Mouse (Mus musculus) forebrain, embryonic 12.5 days (tissue): ENCODE results near the gene Csdc2. TPM values are rescaled to one million over a fixed set of nuclear protein-coding genes. Genes with fewer than 3 reads are reported as not detected.
A peak's percentile ranks its signal among the peaks of the same experiment; 100 is the strongest.
"Not testable (repeated sequence)": the region's sequence is repeated elsewhere in the genome, so short reads cannot be mapped to it uniquely, and the experiment has no call there.

ENCODE experiments used
- ATAC-seq: fragments of 200-750 bp; cut with Nextera tagmentation; 2 replicates; pipeline ENCODE4 v1.8.0; 2017; ENCODE audit warnings: moderate TSS enrichment; ENCODE audit not compliant: low FRiP score
- H3K27ac ChIP-seq: fragments of 300-500 bp; sonication (generic); 2 replicates; pipeline ENCODE4 v1.5.1; 2016; ENCODE audit warnings: mild to moderate bottlenecking
- H3K27me3 ChIP-seq: fragments of 300-500 bp; sonication (generic); 2 replicates; pipeline ENCODE4 v1.6.1; 2016; ENCODE audit warnings: mild to moderate bottlenecking
- H3K36me3 ChIP-seq: fragments of 300-500 bp; sonication (generic); replicated peaks from 2 replicates; pipeline ENCODE4 v1.6.1; 2016; ENCODE audit warnings: mild to moderate bottlenecking
- H3K4me1 ChIP-seq: fragments of 300-500 bp; sonication (generic); 2 replicates; pipeline ENCODE4 v1.6.1; 2016
- H3K4me2 ChIP-seq: fragments of 300-500 bp; sonication (generic); 2 replicates; pipeline ENCODE4 v1.6.1; 2016; ENCODE audit warnings: mild to moderate bottlenecking, moderate library complexity
- H3K4me3 ChIP-seq: fragments of 300-500 bp; sonication (generic); replicated peaks from 2 replicates; pipeline ENCODE4 v1.5.1; 2016; ENCODE audit warnings: mild to moderate bottlenecking
- H3K9ac ChIP-seq: fragments of 300-500 bp; sonication (generic); 2 replicates; pipeline ENCODE4 v1.6.1; 2016; ENCODE audit warnings: mild to moderate bottlenecking
- H3K9me3 ChIP-seq: fragments of 300-500 bp; sonication (generic); 2 replicates; pipeline ENCODE4 v1.6.1; 2016
- WGBS: fragments of 180-500 bp; shearing (Covaris S2); methylation state at CpG from one replicate; pipeline ENCODE4 v1.1.7; 2016; 5-methylcytosine and 5-hydroxymethylcytosine counted together
- polyA plus RNA-seq: library from polyadenylated mRNA; unstranded; fragments of >200 nt; fragmentation: Nextera tagmentation; extraction: Ambion mirVana; gene quantifications from 2 replicates; pipeline ENCODE4 v1.2.1, GENCODE M21; 2016

Csdc2 gene
- 35.8 and 39.9 TPM in 2 replicates for polyA plus RNA-seq

- Histone ChIP-seq H3K9ac (peak within 1 kb of the TSS; percentile 66), H3K9me3 (no peaks in the 10 kb centered on the region), H3K4me3 (peak within 1 kb of the TSS; percentile 51), H3K4me1 (peaks cover 37% of the 10 kb centered on the region), H3K4me2 (peak within 1 kb of the TSS; percentile 72), H3K27ac (peak within 1 kb of the TSS; percentile 65), H3K36me3 (no peaks in the 10 kb centered on the region), H3K27me3 (peaks cover 12% of the 10 kb centered on the region)
- WGBS: under 1% methylated on average over 12 of the region's 12 CpGs
- peak; percentile 59 for ATAC-seq
These were observed at the start of gene Csdc2 for GRCm38 (mm10) chr15:81936679-81937078. Gene Csdc2, plus strand, starts transcription at chr15:81936759.

- H3K4me3 ChIP-seq: no peak overlapping the region
- ATAC-seq: no peak
- H3K27ac ChIP-seq: no peak overlapping the region
- no peaks in the 10 kb centered on the region for H3K27me3 ChIP-seq
- H3K9me3 ChIP-seq: no peaks in the 10 kb centered on the region
- peaks cover 45% of the 10 kb centered on the region for H3K36me3 ChIP-seq
- H3K9ac ChIP-seq: no peak overlapping the region
- no peak overlapping the region for H3K4me2 ChIP-seq
- no peaks in the 10 kb centered on the region for H3K4me1 ChIP-seq
- 90% methylated on average over 6 of the region's 6 CpGs for WGBS
These were observed 49.6 kb upstream of the Csdc2 start for GRCm38 (mm10) chr15:81886795-81887550.

- H3K27ac ChIP-seq: no peak overlapping the region
- no peak for ATAC-seq
- H3K9ac ChIP-seq: no peak overlapping the region
- no peak overlapping the region for H3K4me3 ChIP-seq
- H3K27me3 ChIP-seq: no peaks in the 10 kb centered on the region
- peaks cover 59% of the 10 kb centered on the region for H3K36me3 ChIP-seq
- no peak overlapping the region for H3K4me2 ChIP-seq
- WGBS: 94% methylated on average over 7 of the region's 7 CpGs
- H3K4me1 ChIP-seq: no peaks in the 10 kb centered on the region
- H3K9me3 ChIP-seq: no peaks in the 10 kb centered on the region
These were observed 47.4 kb upstream of the Csdc2 start for GRCm38 (mm10) chr15:81889175-81889574.

GRCm38 (mm10) chr15:81891140-81891802 lies 45.3 kb upstream of the Csdc2 start:
- no peak for ATAC-seq
- H3K9me3 ChIP-seq: no peaks in the 10 kb centered on the region
- WGBS: 92% methylated on average over 7 of the region's 7 CpGs
- H3K4me3 ChIP-seq: no peak overlapping the region
- H3K9ac ChIP-seq: no peak overlapping the region
- H3K4me2 ChIP-seq: no peak overlapping the region
- H3K27me3 ChIP-seq: no peaks in the 10 kb centered on the region
- no peaks in the 10 kb centered on the region for H3K4me1 ChIP-seq
- no peak overlapping the region for H3K27ac ChIP-seq
- peaks cover 69% of the 10 kb centered on the region for H3K36me3 ChIP-seq

- no peak for ATAC-seq
- Histone ChIP-seq H3K9me3 (no peaks in the 10 kb centered on the region), H3K4me2 (no peak overlapping the region), H3K4me3 (no peak overlapping the region), H3K9ac (no peak overlapping the region), H3K27ac (no peak overlapping the region), H3K27me3 (no peaks in the 10 kb centered on the region), H3K4me1 (no peaks in the 10 kb centered on the region), H3K36me3 (peaks cover 76% of the 10 kb centered on the region)
- 94% methylated on average over 8 of the region's 8 CpGs for WGBS
These were observed 44.6 kb upstream of the Csdc2 start for GRCm38 (mm10) chr15:81891822-81892580.

GRCm38 (mm10) chr15:81894002-81894401 lies 42.6 kb upstream of the Csdc2 start:
- H3K9me3 ChIP-seq: no peaks in the 10 kb centered on the region
- no peak overlapping the region for H3K4me3 ChIP-seq
- H3K4me2 ChIP-seq: no peak overlapping the region
- WGBS: 94% methylated on average over 1 of the region's 1 CpGs
- H3K9ac ChIP-seq: no peak overlapping the region
- no peak overlapping the region for H3K27ac ChIP-seq
- H3K4me1 ChIP-seq: no peaks in the 10 kb centered on the region
- H3K27me3 ChIP-seq: no peaks in the 10 kb centered on the region
- ATAC-seq: no peak
- H3K36me3 ChIP-seq: peaks cover 76% of the 10 kb centered on the region

- no peak overlapping the region for H3K4me3 ChIP-seq
- H3K4me2 ChIP-seq: no peak overlapping the region
- no peak overlapping the region for H3K27ac ChIP-seq
- H3K9ac ChIP-seq: no peak overlapping the region
- peaks cover 73% of the 10 kb centered on the region for H3K36me3 ChIP-seq
- no peaks in the 10 kb centered on the region for H3K27me3 ChIP-seq
- WGBS: 87% methylated on average over 2 of the region's 2 CpGs
- H3K9me3 ChIP-seq: no peaks in the 10 kb centered on the region
- no peaks in the 10 kb centered on the region for H3K4me1 ChIP-seq
- no peak for ATAC-seq
These were observed 40.2 kb upstream of the Csdc2 start for GRCm38 (mm10) chr15:81896407-81896806.

GRCm38 (mm10) chr15:81897607-81898285 lies 38.8 kb upstream of the Csdc2 start:
- Histone ChIP-seq H3K9ac (no peak overlapping the region), H3K4me1 (no peaks in the 10 kb centered on the region), H3K36me3 (peaks cover 72% of the 10 kb centered on the region), H3K9me3 (no peaks in the 10 kb centered on the region), H3K4me2 (no peak overlapping the region), H3K27ac (no peak overlapping the region), H3K27me3 (no peaks in the 10 kb centered on the region), H3K4me3 (no peak overlapping the region)
- 94% methylated on average over 5 of the region's 5 CpGs for WGBS
- ATAC-seq: no peak

GRCm38 (mm10) chr15:81898751-81899150 lies 37.8 kb upstream of the Csdc2 start:
- Histone ChIP-seq H3K27me3 (no peaks in the 10 kb centered on the region), H3K9ac (no peak overlapping the region), H3K9me3 (no peaks in the 10 kb centered on the region), H3K4me2 (no peak overlapping the region), H3K36me3 (peaks cover 76% of the 10 kb centered on the region), H3K27ac (no peak overlapping the region), H3K4me1 (no peaks in the 10 kb centered on the region), H3K4me3 (no peak overlapping the region)
- 90% methylated on average over 2 of the region's 2 CpGs for WGBS
- ATAC-seq: no peak

GRCm38 (mm10) chr15:81904939-81905338 lies 31.6 kb upstream of the Csdc2 start:
- Histone ChIP-seq H3K4me3 (no peak overlapping the region), H3K27me3 (no peaks in the 10 kb centered on the region), H3K36me3 (peaks cover 91% of the 10 kb centered on the region), H3K9me3 (no peaks in the 10 kb centered on the region), H3K9ac (no peak overlapping the region), H3K27ac (no peak overlapping the region), H3K4me1 (no peaks in the 10 kb centered on the region), H3K4me2 (no peak overlapping the region)
- ATAC-seq: no peak
- 34% methylated on average over 2 of the region's 2 CpGs for WGBS

- no peak overlapping the region for H3K4me2 ChIP-seq
- no peak overlapping the region for H3K9ac ChIP-seq
- no peaks in the 10 kb centered on the region for H3K4me1 ChIP-seq
- no peak overlapping the region for H3K4me3 ChIP-seq
- H3K36me3 ChIP-seq: peaks cover 96% of the 10 kb centered on the region
- WGBS: 93% methylated on average over 8 of the region's 8 CpGs
- H3K9me3 ChIP-seq: no peaks in the 10 kb centered on the region
- ATAC-seq: no peak
- no peaks in the 10 kb centered on the region for H3K27me3 ChIP-seq
- H3K27ac ChIP-seq: no peak overlapping the region
These were observed 28.6 kb upstream of the Csdc2 start for GRCm38 (mm10) chr15:81907953-81908352.

GRCm38 (mm10) chr15:81908767-81909166 lies 27.8 kb upstream of the Csdc2 start:
- H3K9me3 ChIP-seq, H3K27ac ChIP-seq, H3K4me1 ChIP-seq, H3K27me3 ChIP-seq, H3K4me2 ChIP-seq, ATAC-seq, H3K4me3 ChIP-seq, H3K9ac ChIP-seq: not testable (repeated sequence)
- whole genome bisulfite sequencing: 94% methylated on average over 4 of the region's 4 CpGs
- peaks cover 96% of the 10 kb centered on the region for H3K36me3 ChIP-seq
